Mouse (Mus musculus) hindbrain, embryonic 11.5 days (tissue): ENCODE measurements around the gene Lck. TPM values are rescaled to one million over a fixed set of nuclear protein-coding genes. Genes with fewer than 3 reads are reported as not detected.
A peak's percentile ranks its signal among the peaks of the same experiment; 100 is the strongest.

Experiments used
- ATAC-seq: fragments of 200-750 bp; cut with Nextera tagmentation; 2 replicates; pipeline ENCODE4 v1.8.0; 2017; ENCODE audit warnings: mild to moderate bottlenecking, moderate TSS enrichment, moderate library complexity; ENCODE audit not compliant: low FRiP score
- DNase-seq: peaks from one replicate; pipeline ENCODE4 v3.0.0-alpha.2; 2015; ENCODE audit warnings: low spot score
- H3K27ac ChIP-seq: fragments of 300-500 bp; sonication (generic); 2 replicates; pipeline ENCODE4 v1.5.1; 2014; ENCODE audit warnings: mild to moderate bottlenecking, low read depth, low read length
- H3K27me3 ChIP-seq: fragments of 300-500 bp; sonication (generic); 2 replicates; pipeline ENCODE4 v1.6.1; 2014; ENCODE audit warnings: mild to moderate bottlenecking, low read length, moderate library complexity, mixed read lengths; ENCODE audit not compliant: control insufficient read depth, insufficient read depth
- H3K36me3 ChIP-seq: fragments of 300-500 bp; sonication (generic); 2 replicates; pipeline ENCODE4 v1.6.1; 2014; ENCODE audit warnings: mild to moderate bottlenecking, low read length, moderate library complexity, mixed read lengths; ENCODE audit not compliant: control insufficient read depth, insufficient read depth
- H3K4me1 ChIP-seq: fragments of 300-500 bp; sonication (generic); replicated peaks from 2 replicates; pipeline ENCODE4 v1.6.1; 2014; ENCODE audit warnings: low read length, mixed read lengths; ENCODE audit not compliant: control insufficient read depth, insufficient read depth
- H3K4me2 ChIP-seq: fragments of 300-500 bp; sonication (generic); replicated peaks from 2 replicates; pipeline ENCODE4 v1.6.1; 2014; ENCODE audit warnings: mild to moderate bottlenecking, low read depth, low read length
- H3K4me3 ChIP-seq: fragments of 300-500 bp; sonication (generic); 2 replicates; pipeline ENCODE4 v1.5.1; 2014; ENCODE audit warnings: low read depth, low read length
- H3K9ac ChIP-seq: fragments of 300-500 bp; sonication (generic); 2 replicates; pipeline ENCODE4 v1.6.1; 2014; ENCODE audit warnings: low read depth, low read length
- H3K9me3 ChIP-seq: fragments of 300-500 bp; sonication (generic); 2 replicates; pipeline ENCODE4 v1.6.1; 2016; ENCODE audit warnings: low read length; ENCODE audit not compliant: control insufficient read depth
- WGBS: fragments of 180-500 bp; shearing (Covaris S2); extraction: QIAGEN DNeasy Blood & Tissue Kit; methylation state at CpG from one replicate; pipeline ENCODE4 v1.1.7; 2014; 5-methylcytosine and 5-hydroxymethylcytosine counted together
- polyA plus RNA-seq: library from polyadenylated mRNA; unstranded; fragments of >200 nt; fragmentation: Nextera tagmentation; extraction: Ambion mirVana; gene quantifications from 2 replicates; pipeline ENCODE4 v1.2.1, GENCODE M21; 2014

Gene Lck
- polyA plus RNA-seq, 1 experiment from 2014 or later, result 5.8 TPM

DNA sequence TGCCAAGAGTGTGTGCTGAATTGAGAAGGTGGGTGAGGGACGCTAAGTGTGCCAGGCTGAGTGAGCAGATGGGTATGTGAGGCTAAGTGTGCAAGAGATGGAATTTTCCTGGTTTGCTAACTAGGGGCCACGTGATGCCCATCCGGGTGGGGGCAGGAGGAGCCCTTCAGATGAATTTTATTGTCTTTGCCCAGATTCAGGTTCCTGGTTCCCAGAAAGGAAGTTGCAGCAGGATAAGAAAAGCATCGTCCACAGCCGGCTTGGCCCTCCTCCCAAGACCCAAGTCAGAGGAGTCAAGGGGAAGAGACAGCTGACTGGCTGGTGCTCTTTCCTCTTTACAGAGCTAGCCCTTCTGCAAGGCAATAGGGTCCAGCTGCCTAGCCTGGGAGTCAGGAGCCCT, 5.0 kb upstream of the Lck start, which contains the start of gene Fam167b:
TSS of gene Fam167b (minus strand) at position 84 of the 400 bp plus-strand sequence.
- no peak for DNase-seq
- no peaks in the 10 kb centered on the region for H3K9me3 ChIP-seq
- 91% methylated on average over 5 of the region's 5 CpGs for WGBS
- no peak within 1 kb of the TSS for H3K27ac ChIP-seq
- H3K4me2 ChIP-seq, result no peak within 1 kb of the TSS
- H3K4me1 ChIP-seq, result 0 out of 2 replicates have a peak, but pooled peaks cover 2% of the 10 kb centered on the region
- ATAC-seq, result no peak
- H3K27me3 ChIP-seq, result no peaks in the 10 kb centered on the region
- no peak within 1 kb of the TSS for H3K4me3 ChIP-seq
- H3K36me3 ChIP-seq, result no peaks in the 10 kb centered on the region
- H3K9ac ChIP-seq, result no peak within 1 kb of the TSS

DNA sequence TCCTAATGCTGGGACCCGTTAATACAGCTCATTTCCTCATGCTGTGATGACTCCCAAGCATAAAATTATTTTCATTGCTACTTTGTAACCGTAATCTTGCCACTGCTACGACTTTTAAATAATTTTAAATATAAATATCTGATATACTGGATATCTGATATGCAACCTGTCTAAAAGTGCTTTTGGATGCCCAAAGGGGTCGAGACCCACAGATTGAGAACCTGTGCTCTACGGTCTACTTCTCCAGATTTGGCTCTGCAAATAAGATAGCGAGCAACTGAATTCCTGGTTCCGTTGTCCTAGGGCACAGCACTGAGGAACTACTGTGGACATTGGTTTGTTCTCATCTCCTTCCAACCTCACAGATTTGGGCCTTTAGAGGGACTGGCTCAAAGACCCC, 4.2 kb upstream of the Lck start:
- WGBS, result 83% methylated on average over 7 of the region's 7 CpGs
- ATAC-seq, result no peak
- H3K9ac ChIP-seq, result no peak overlapping the region

DNA sequence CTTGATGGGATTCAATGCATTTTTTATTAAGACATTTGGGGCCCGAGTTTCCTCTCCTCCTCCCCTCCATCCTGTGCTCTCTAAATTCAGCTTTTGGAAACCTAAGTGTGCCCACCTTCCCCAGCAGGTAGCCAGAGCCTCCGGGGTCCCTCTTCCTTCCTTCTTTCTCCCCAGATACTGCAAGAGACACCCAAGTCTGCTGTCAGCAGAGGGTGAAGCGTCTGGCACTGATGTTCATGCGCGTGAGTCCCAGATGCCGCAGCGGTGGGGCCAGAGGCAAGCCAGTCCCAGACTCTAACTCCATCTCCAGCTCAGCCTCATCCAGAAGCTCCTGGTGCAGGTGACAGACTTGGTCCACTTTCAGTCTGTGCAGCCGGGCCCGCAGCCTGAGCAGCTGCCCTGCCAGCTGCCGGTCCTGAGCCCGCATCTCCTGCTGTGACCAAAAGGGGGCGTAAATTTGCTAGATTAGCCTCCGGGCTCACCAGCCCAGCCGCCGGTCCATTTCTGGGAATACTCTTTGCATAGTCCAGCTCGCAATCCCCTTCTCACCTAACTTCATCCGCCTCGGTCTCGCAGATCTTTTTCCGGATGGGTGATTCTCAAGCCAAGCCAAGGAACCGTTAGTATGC, 3.5 kb upstream of the Lck start:
- no peak overlapping the region for H3K4me3 ChIP-seq
- 35% methylated on average over 21 of the region's 21 CpGs for WGBS
- no peak for ATAC-seq
- no peaks in the 10 kb centered on the region for H3K27me3 ChIP-seq
- no peak overlapping the region for H3K27ac ChIP-seq
- no peaks in the 10 kb centered on the region for H3K36me3 ChIP-seq
- 0 out of 2 replicates have a peak, but pooled peaks cover 2% of the 10 kb centered on the region for H3K4me1 ChIP-seq
- H3K9ac ChIP-seq, result 0 out of 2 replicates have a peak overlapping the region, but pooled peaks have one; percentile 19
- H3K9me3 ChIP-seq, result no peaks in the 10 kb centered on the region
- H3K4me2 ChIP-seq, result no peak overlapping the region
- DNase-seq, result peak; percentile 78

More for the DNA sequence above, 4.2 kb upstream of the Lck start:
- H3K27me3 ChIP-seq, result no peaks in the 10 kb centered on the region
- no peak for DNase-seq
- no peak overlapping the region for H3K27ac ChIP-seq
- H3K4me2 ChIP-seq, result no peak overlapping the region
- H3K36me3 ChIP-seq, result no peaks in the 10 kb centered on the region
- H3K9me3 ChIP-seq, result no peaks in the 10 kb centered on the region
- 0 out of 2 replicates have a peak, but pooled peaks cover 2% of the 10 kb centered on the region for H3K4me1 ChIP-seq
- H3K4me3 ChIP-seq, result no peak overlapping the region

DNA sequence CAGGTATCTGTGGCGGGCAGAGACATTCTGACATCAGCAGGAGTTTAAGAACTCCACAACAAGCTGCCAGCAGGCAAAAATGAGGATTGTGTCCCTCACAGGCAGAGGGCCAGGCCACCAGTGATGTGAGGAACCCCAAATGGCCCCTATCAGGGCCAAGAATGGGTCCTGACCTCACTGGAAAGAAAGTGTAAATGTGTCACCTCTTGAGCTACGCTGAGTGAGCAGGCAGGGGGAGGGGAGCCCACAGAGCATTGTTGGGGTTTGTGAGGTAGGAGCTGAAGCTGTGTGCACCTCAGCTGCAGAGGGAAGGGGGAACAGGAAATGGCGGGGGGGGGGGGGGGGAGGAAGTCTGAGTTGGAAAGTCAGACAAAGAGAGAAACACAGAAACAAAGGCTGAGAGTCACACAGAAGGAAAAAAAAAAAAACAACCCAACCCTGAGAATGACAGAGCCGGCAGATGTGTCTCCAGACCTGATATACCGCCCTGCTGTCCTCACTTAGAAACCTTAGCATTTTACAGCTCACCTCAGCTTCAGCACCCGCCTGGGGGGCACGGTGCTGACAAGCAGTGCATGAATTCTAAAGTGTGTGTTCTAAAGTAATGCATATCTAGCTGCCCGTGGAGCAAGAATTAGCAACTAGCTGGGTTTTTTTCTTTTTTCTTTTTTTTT, 1.9 kb upstream of the Lck start:
- H3K4me3 ChIP-seq, result no peak overlapping the region
- no peak overlapping the region for H3K9ac ChIP-seq
- no peaks in the 10 kb centered on the region for H3K9me3 ChIP-seq
- H3K36me3 ChIP-seq, result no peaks in the 10 kb centered on the region
- H3K27me3 ChIP-seq, result no peaks in the 10 kb centered on the region
- ATAC-seq (no peak), DNase-seq (no peak)
- WGBS, result 59% methylated on average over 7 of the region's 8 CpGs
- 0 out of 2 replicates have a peak, but pooled peaks cover 2% of the 10 kb centered on the region for H3K4me1 ChIP-seq
- no peak overlapping the region for H3K27ac ChIP-seq
- no peak overlapping the region for H3K4me2 ChIP-seq

DNA sequence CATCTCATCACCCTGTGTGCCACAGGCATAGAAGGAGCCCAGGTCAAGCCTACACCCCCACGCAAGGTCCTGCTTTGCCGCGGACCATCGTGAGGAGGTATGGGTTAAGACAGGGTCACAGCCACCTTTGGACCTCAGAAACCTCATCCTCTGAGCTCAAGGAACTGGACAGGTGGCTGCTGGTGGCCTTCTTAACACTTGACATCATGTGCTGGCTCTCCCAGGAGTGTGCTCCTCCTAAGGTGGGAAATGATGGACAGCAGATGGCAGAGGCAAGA, 409 bp downstream of the Lck start:
- Histone ChIP-seq H3K9me3 (no peaks in the 10 kb centered on the region), H3K4me3 (no peak overlapping the region), H3K36me3 (no peaks in the 10 kb centered on the region), H3K4me1 (0 out of 2 replicates have a peak, but pooled peaks cover 2% of the 10 kb centered on the region), H3K27ac (no peak overlapping the region), H3K4me2 (no peak overlapping the region), H3K27me3 (no peaks in the 10 kb centered on the region), H3K9ac (no peak overlapping the region)
- 93% methylated on average over 4 of the region's 4 CpGs for WGBS
- DNase-seq (no peak), ATAC-seq (no peak)

DNA sequence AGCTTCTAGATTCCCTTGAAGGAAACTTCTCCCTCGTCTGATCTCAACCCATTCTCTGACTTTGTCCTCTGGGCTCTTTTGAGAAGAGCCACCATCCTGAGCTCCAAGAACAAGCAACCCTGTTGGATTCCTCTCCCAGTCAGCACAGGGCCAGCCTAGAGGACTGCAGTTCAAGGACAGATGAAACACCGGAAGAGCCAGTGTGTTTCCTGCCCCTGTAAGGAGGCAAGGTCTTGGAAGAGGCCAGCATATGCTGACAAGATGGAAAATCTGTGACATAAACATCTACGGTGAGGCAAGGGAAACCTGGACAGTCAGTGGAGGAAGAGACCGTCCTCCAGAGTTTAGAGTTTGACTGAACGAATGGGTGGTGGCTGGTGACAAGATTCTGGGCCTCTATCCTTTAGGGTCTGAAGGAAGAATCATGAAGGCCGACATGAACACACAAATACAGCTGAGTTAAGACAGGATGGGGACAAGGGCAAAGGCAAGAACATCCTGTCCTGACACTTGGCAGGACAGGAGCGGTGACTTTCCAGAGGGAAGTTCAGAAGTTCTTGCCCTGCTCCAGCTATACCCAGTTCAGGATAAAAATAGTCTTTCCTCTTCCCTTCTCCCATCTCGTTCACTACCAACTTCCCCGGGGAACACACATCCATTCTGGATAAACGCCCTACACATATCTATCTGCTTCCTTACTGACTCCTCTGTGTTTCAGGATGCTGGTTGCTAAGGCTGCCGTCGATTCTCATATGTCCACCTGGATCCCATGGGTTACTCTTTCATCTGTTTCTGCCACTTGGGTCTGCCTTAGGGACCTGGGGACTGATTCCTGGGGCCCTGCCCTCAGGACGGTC, 977 bp downstream of the Lck start:
- no peak overlapping the region for H3K9ac ChIP-seq
- H3K36me3 ChIP-seq, result no peaks in the 10 kb centered on the region
- no peak for DNase-seq
- no peaks in the 10 kb centered on the region for H3K27me3 ChIP-seq
- no peak overlapping the region for H3K27ac ChIP-seq
- H3K4me2 ChIP-seq, result no peak overlapping the region
- 0 out of 2 replicates have a peak, but pooled peaks cover 2% of the 10 kb centered on the region for H3K4me1 ChIP-seq
- WGBS, result 83% methylated on average over 13 of the region's 13 CpGs
- no peak for ATAC-seq
- H3K9me3 ChIP-seq, result no peaks in the 10 kb centered on the region
- H3K4me3 ChIP-seq, result no peak overlapping the region

DNA sequence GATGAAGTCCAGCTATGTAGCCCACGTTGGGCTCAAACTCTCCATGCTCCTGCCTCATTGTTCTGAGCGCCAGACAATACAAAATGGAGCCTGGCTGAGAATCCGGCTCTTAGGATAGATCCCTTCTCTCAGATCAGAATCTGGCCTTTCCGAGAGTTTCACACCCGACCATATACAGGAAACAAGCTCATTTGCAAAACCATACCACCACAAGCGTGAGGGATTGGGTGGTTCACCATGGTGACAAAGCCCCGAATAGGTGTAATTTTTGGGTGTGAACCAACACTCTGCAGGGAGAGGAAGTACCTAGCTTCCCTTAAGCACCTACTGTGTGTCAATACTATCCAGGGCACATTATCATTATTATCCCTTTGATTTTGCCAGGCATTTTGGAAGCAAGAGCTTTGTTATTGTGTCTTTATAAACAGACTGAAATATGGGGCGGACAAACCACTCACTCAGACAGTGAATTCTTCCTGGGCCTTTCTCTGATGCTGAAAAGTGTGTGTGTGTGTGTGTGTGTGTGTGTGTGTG, 1.8 kb downstream of the Lck start:
- no peaks in the 10 kb centered on the region for H3K36me3 ChIP-seq
- H3K27me3 ChIP-seq, result no peaks in the 10 kb centered on the region
- H3K9ac ChIP-seq, result no peak overlapping the region
- H3K4me2 ChIP-seq, result no peak overlapping the region
- no peak overlapping the region for H3K27ac ChIP-seq
- H3K4me3 ChIP-seq, result no peak overlapping the region
- 79% methylated on average over 8 of the region's 8 CpGs for WGBS
- no peaks in the 10 kb centered on the region for H3K4me1 ChIP-seq
- H3K9me3 ChIP-seq, result no peaks in the 10 kb centered on the region
- DNase-seq (no peak), ATAC-seq (no peak)

DNA sequence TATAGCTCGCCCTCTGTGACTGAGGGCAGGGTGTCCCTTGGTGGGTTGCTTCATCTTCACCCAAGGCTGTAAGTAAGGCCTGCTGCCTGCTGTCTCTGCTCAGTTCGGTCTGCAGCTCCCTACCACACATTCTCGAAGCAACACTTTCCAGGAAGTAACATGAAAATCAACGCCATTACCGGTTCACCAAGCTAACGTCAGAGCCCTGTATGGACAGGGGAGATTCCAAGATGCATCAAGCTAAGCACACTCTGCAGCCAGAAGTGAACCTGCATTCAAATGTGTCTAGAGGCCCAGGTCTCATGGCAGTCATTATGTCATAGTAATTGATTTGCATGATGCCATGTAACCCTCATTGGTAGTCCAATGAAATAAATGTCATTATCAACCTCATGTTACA, 3.4 kb downstream of the Lck start:
- WGBS, result 93% methylated on average over 6 of the region's 6 CpGs
- no peak for DNase-seq

More for the DNA sequence above, 3.4 kb downstream of the Lck start:
- Histone ChIP-seq H3K9ac (no peak overlapping the region), H3K27ac (no peak overlapping the region), H3K4me3 (no peak overlapping the region), H3K27me3 (no peaks in the 10 kb centered on the region), H3K4me1 (no peaks in the 10 kb centered on the region), H3K9me3 (no peaks in the 10 kb centered on the region), H3K4me2 (no peak overlapping the region), H3K36me3 (no peaks in the 10 kb centered on the region)
- ATAC-seq, result no peak
